Mouse (Mus musculus): ENCODE measurements at regions not wholly inside any gene's neighbourhood (a gene's known extent, or its start where the extent isn't known, plus 50 kb on each side); places are given as distances from the start of the nearest gene placed in this dataset.

- TF ChIP-seq CTCF (IDR thresholded peaks at IDR 0.05; ENCODE audit: low read depth) (no peak), EP300 (IDR thresholded peaks at IDR 0.05; ENCODE audit: low read depth) (no peak)
Observed at GRCm38 (mm10) chr15:61361254-61361653, 438.4 kb upstream of the A1bg start.

All from heart, postnatal 0 days (tissue).